ENCODE assay signal across 19 mouse cellular contexts in the genomic region with DNA sequence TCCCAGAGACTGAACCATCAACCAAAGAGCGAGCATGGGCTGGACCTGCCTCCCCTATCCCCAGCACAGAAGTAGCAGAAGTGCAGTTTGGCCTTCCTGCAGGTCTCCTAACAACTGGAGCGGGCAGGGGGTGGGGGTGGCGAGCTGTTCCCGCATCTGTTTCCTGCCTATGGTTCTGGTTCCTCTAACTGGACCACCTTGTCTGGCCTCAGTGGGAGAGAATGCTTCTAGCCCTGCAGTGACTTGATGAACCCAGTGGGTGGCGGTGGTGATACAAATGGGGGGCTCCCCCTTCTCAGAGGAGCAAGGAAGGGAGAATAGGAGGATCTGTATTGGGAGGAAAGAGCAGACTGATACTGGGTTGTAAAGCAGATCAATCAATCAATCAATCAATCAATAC.
DNase-seq lines count a peak whose midpoint lies in the region; ATAC-seq and TF ChIP-seq lines count a peak whose summit lies in the region.
"Had no signal": no experiment of that assay in that cellular context is flagged by ENCODE, and none has a peak within 500 bp of the region (broad histone marks: within the 10 kb centered on the region; RNA-seq: fewer than 3 reads in every experiment).

No protein-coding gene starts in this region.

- no peaks in the 10 kb centered on the region for H3K27me3 ChIP-seq in liver, postnatal 0 days (ENCODE audit: insufficient read depth, low read length)
- H3K27me3 ChIP-seq in liver, embryonic 11.5 days (replicated peaks; ENCODE audit: control insufficient read depth, insufficient read depth, low read length) = no peaks in the 10 kb centered on the region
- H3K27me3 ChIP-seq in CH12.LX (replicated peaks) = no peaks in the 10 kb centered on the region
- H3K27me3 ChIP-seq: liver, embryonic 12.5 days had no signal

- no peak for TF ChIP-seq EP300 in liver, postnatal 0 days (IDR thresholded peaks at IDR 0.05; ENCODE audit: low read depth)
- no peak for TF ChIP-seq EP300 in CH12.LX (IDR thresholded peaks at IDR 0.05; ENCODE audit: low read length)

- TF ChIP-seq POLR2A in CH12.LX (IDR thresholded peaks at IDR 0.05; ENCODE audit: low read depth, low read length) = no peak

- peak; percentile 34 for TF ChIP-seq RAD21 in CH12.LX (IDR thresholded peaks at IDR 0.05; ENCODE audit: low read depth, low read length)

- no peaks in the 10 kb centered on the region for H3K4me1 ChIP-seq in liver, postnatal 0 days (ENCODE audit: insufficient read depth)
- H3K4me1 ChIP-seq in liver, embryonic 11.5 days (replicated peaks; ENCODE audit: control insufficient read depth, insufficient read depth, low read length) = no peaks in the 10 kb centered on the region
- peaks cover 3 to 11% of the 10 kb centered on the region in 2 experiments; a peak in 3 of 4 replicates for H3K4me1 ChIP-seq in CH12.LX (ENCODE audit: control insufficient read depth in 1 of 2, insufficient read depth in 2 of 2)
- H3K4me1 ChIP-seq: liver, embryonic 12.5 days had no signal

- H3K27ac ChIP-seq in liver, postnatal 0 days (ENCODE audit: low read depth) = no peak overlapping the region
- no peak overlapping the region for H3K27ac ChIP-seq in liver, embryonic 11.5 days (ENCODE audit: low read depth, low read length)
- H3K27ac ChIP-seq in CH12.LX (ENCODE audit: insufficient read depth, low read depth) = no peak overlapping the region
- H3K27ac ChIP-seq: hindbrain, embryonic 14.5 days; liver, embryonic 12.5 days had no signal

- no peaks in the 10 kb centered on the region for H3K9me3 ChIP-seq in liver, postnatal 0 days (ENCODE audit: low read length)
- no peaks in the 10 kb centered on the region for H3K9me3 ChIP-seq in liver, embryonic 11.5 days (ENCODE audit: control insufficient read depth, low read length)
- H3K9me3 ChIP-seq in CH12.LX (replicated peaks; ENCODE audit: low read length) = no peaks in the 10 kb centered on the region
- H3K9me3 ChIP-seq: G1E; liver, embryonic 12.5 days had no signal

- in situ Hi-C loops in CH12.LX (cut with MboI; ENCODE audit: low pct_ligation_motif_present, low pct_unique_long_range_greater_than_20kb, low sequenced_read_pairs) = no loop called here

- no peaks in the 10 kb centered on the region for H3K79me2 ChIP-seq in CH12.LX (replicated peaks; ENCODE audit: control insufficient read depth, extremely low read depth, insufficient read depth, poor library complexity, severe bottlenecking)

- dilution Hi-C loops in CH12.LX (cut with MboI; ENCODE audit: extremely low pct_ligation_motif_present, extremely low pct_unique_long_range_greater_than_20kb, low sequenced_read_pairs) = no loop called here

- peak; percentile 32 for TF ChIP-seq CTCF in liver, postnatal 0 days (IDR thresholded peaks at IDR 0.05; ENCODE audit: low read depth)
- TF ChIP-seq CTCF in CH12.LX (conservative IDR thresholded peaks at IDR 0.05 in 1 of 2, IDR thresholded peaks at IDR 0.05 in 1 of 2; ENCODE audit: low read depth in 2 of 2, low read length in 2 of 2) = peak in 1 of 2 experiments; percentile 63; a peak in 3 of 4 replicates

- H3K36me3 ChIP-seq in liver, postnatal 0 days (replicated peaks; ENCODE audit: insufficient read depth, low read length) = no peaks in the 10 kb centered on the region
- no peaks in the 10 kb centered on the region for H3K36me3 ChIP-seq in liver, embryonic 11.5 days (ENCODE audit: control insufficient read depth, insufficient read depth, low read length)
- no peaks in the 10 kb centered on the region for H3K36me3 ChIP-seq in CH12.LX (replicated peaks in 1 of 2; ENCODE audit: control insufficient read depth in 1 of 2, insufficient read depth in 1 of 2, low read length in 1 of 2)
- H3K36me3 ChIP-seq: G1E; liver, embryonic 12.5 days had no signal

- 34% methylated on average over 5 of the region's 5 CpGs for WGBS in liver, postnatal 0 days (ENCODE audit: insufficient replicate concordance)
- 32% methylated on average over 5 of the region's 5 CpGs for WGBS in liver, embryonic 11.5 days

- no peak overlapping the region for H3K9ac ChIP-seq in liver, postnatal 0 days (replicated peaks)
- no peak overlapping the region for H3K9ac ChIP-seq in liver, embryonic 11.5 days (ENCODE audit: low read depth, low read length)
- no peak overlapping the region for H3K9ac ChIP-seq in CH12.LX (ENCODE audit: insufficient read depth, low read depth)
- H3K9ac ChIP-seq: hindbrain, embryonic 14.5 days; liver, embryonic 12.5 days had no signal

- ATAC-seq in liver, postnatal 0 days = no peak
- no peak; the same call in 1 of the 2 replicates for ATAC-seq in liver, embryonic 11.5 days (replicated peaks; ENCODE audit: low FRiP score)
- peak; percentile 83 to 84 for ATAC-seq in hematopoietic stem cell, adult 5-6 weeks (replicated peaks in 1 of 2; ENCODE audit: insufficient read depth in 1 of 2, low FRiP score in 2 of 2, low TSS enrichment in 1 of 2, low read depth in 1 of 2, poor library complexity in 2 of 2, severe bottlenecking in 2 of 2)
- ATAC-seq: forebrain, embryonic 16.5 days; liver, embryonic 12.5 days had no signal

- no peak overlapping the region for H3K4me3 ChIP-seq in liver, postnatal 0 days (ENCODE audit: low read depth, low read length)
- H3K4me3 ChIP-seq in liver, embryonic 11.5 days (ENCODE audit: low read depth, low read length) = no peak overlapping the region
- H3K4me3 ChIP-seq in CH12.LX (replicated peaks in 1 of 3; ENCODE audit: low read depth in 2 of 3, low read length in 2 of 3, poor library complexity in 1 of 3) = no peak overlapping the region
- H3K4me3 ChIP-seq: liver, embryonic 12.5 days; myocyte had no signal

- no peak for DNase-seq in liver, postnatal 0 days
- no peak for DNase-seq in liver, embryonic 11.5 days (ENCODE audit: low spot score)
- DNase-seq in CH12.LX (ENCODE audit: extremely low read depth) (peak; percentile 27), ES-CJ7 (ENCODE audit: low read depth, low spot score) (peak; percentile 53)
- no peak for DNase-seq in embryo, embryonic 10.5 days (ENCODE audit: low spot score)
- DNase-seq in urinary bladder, postnatal 14 days (ENCODE audit: low spot score) = no peak
- DNase-seq: cerebellum, adult 11-12 months; embryo, embryonic 11 days; gastrocnemius, postnatal 36 days; kidney, adult 2 months; lung, postnatal 36 days; right cerebral cortex, postnatal 25 days; thymus, postnatal 14 days had no signal

- H3K4me2 ChIP-seq in liver, postnatal 0 days (ENCODE audit: low read depth, low read length) = no peak overlapping the region
- no peak overlapping the region for H3K4me2 ChIP-seq in liver, embryonic 11.5 days
- peak overlapping the region; percentile 22; the same call in 1 of the 2 replicates for H3K4me2 ChIP-seq in CH12.LX (ENCODE audit: insufficient read depth, low read depth, poor library complexity, severe bottlenecking)
- H3K4me2 ChIP-seq: hindbrain, embryonic 14.5 days; liver, embryonic 12.5 days had no signal

TF ChIP-seq in CH12.LX, 34 proteins besides CTCF, POLR2A, EP300 and RAD21:
- TF ChIP-seq CHD2 (IDR thresholded peaks at IDR 0.05; ENCODE audit: low read length) = no peak
- peak; percentile 26 for TF ChIP-seq SMC3 (IDR thresholded peaks at IDR 0.05; ENCODE audit: low read depth, low read length)

Comparison
In these comparisons a context has a peak if more than half of its experiments do, and no peak if none do; other contexts are left out.
1. ATAC-seq: peak in hematopoietic stem cell, adult 5-6 weeks (2 of 2); none in liver, postnatal 0 days (single experiment) and liver, embryonic 11.5 days (single experiment).
2. DNase-seq: peak in CH12.LX (single experiment) and ES-CJ7 (single experiment); none in liver, postnatal 0 days (single experiment), liver, embryonic 11.5 days (single experiment), embryo, embryonic 10.5 days (single experiment) and urinary bladder, postnatal 14 days (single experiment).